Mouse (Mus musculus) forebrain, postnatal 0 days (tissue): Measurements from ENCODE around the gene Pip5kl1. TPM values are rescaled to one million over a fixed set of nuclear protein-coding genes. Genes with fewer than 3 reads are reported as not detected.

Source experiments
- ATAC-seq: fragments of 200-750 bp; cut with Nextera tagmentation; 2 replicates; pipeline ENCODE4 v1.8.0; 2017; ENCODE audit warnings: mild to moderate bottlenecking, moderate library complexity
- DNase-seq: peaks from one replicate; pipeline ENCODE4 v3.0.0-alpha.2; 2015
- H3K27ac ChIP-seq: fragments of 300-500 bp; sonication (generic); 2 replicates; pipeline ENCODE4 v1.5.1; 2014; ENCODE audit warnings: low read depth, mild to moderate bottlenecking, antibody characterized with exemption, low read length, moderate library complexity, mixed read lengths
- H3K27me3 ChIP-seq: fragments of 300-500 bp; sonication (generic); 2 replicates; pipeline ENCODE4 v1.6.1; 2014; ENCODE audit warnings: mild to moderate bottlenecking, low read length, mixed read lengths; ENCODE audit not compliant: insufficient read depth
- H3K36me3 ChIP-seq: fragments of 300-500 bp; sonication (generic); 2 replicates; pipeline ENCODE4 v1.6.1; 2014; ENCODE audit warnings: mild to moderate bottlenecking, moderate library complexity; ENCODE audit not compliant: insufficient read depth
- H3K4me1 ChIP-seq: fragments of 300-500 bp; sonication (generic); 2 replicates; pipeline ENCODE4 v1.6.1; 2014; ENCODE audit warnings: antibody characterized with exemption; ENCODE audit not compliant: insufficient read depth
- H3K4me2 ChIP-seq: fragments of 300-500 bp; sonication (generic); 2 replicates; pipeline ENCODE4 v1.6.1; 2014; ENCODE audit warnings: low read depth, mild to moderate bottlenecking, moderate library complexity
- H3K4me3 ChIP-seq: fragments of 300-500 bp; sonication (generic); 2 replicates; pipeline ENCODE4 v1.5.1; 2014; ENCODE audit warnings: low read depth, low read length, mixed read lengths
- H3K9ac ChIP-seq: fragments of 300-500 bp; sonication (generic); 2 replicates; pipeline ENCODE4 v1.6.1; 2014; ENCODE audit warnings: mild to moderate bottlenecking
- H3K9me3 ChIP-seq: fragments of 300-500 bp; sonication (generic); 2 replicates; pipeline ENCODE4 v1.6.1; 2016; ENCODE audit warnings: low read length
- CTCF ChIP-seq: sonication (generic); IDR thresholded peaks from 2 replicates; pipeline ENCODE4 v1.5.1; 2016; ENCODE audit warnings: antibody characterized with exemption, control low read depth, low read depth
- WGBS: fragments of 180-500 bp; shearing (Covaris S2); extraction: QIAGEN DNeasy Blood & Tissue Kit; methylation state at CpG from one replicate; pipeline ENCODE4 v1.1.7; 2014; 5-methylcytosine and 5-hydroxymethylcytosine counted together
- polyA plus RNA-seq: library from polyadenylated mRNA; unstranded; fragments of >200 nt; fragmentation: Nextera tagmentation; extraction: Ambion mirVana; gene quantifications from 2 replicates; pipeline ENCODE4 v1.2.1, GENCODE M21; 2015
- total RNA-seq: library from RNA; depleted of rRNA; stranded (reverse); fragments of >200 nt; gene quantifications from 2 replicates; pipeline ENCODE4 v1.2.3, GENCODE M21; 2014

The Pip5kl1 gene
- total and polyA plus RNA-seq, 2 experiments from 2014 or later: 8.2 to 11.8 TPM

DNA sequence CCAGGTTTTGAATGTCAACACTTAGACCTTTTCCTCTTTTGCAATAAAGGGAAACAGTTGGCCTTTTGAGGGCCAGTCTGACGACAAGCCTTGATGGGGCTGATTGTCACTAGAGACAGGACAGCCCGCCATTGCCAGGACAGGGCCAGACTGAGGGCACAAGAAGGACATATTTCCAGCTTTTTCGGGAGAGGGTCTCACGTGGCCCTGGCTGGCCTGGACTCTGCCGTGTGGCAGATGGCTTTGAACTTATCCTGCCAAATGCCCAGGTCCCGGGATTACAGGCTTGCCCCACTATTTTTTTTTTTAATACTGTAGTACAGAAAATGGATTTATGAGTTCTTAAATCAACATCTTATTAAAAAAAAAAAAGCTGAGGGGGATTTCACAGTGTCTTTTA lies 16.7 kb downstream of the Pip5kl1 start:
- no peak for TF ChIP-seq CTCF
- Histone ChIP-seq H3K27ac (no peak overlapping the region), H3K27me3 (no peaks in the 10 kb centered on the region), H3K9ac (no peak overlapping the region), H3K36me3 (peaks cover 15% of the 10 kb centered on the region; the same call in 1 of the 2 replicates), H3K4me2 (no peak overlapping the region), H3K4me3 (no peak overlapping the region), H3K4me1 (peaks cover 9% of the 10 kb centered on the region), H3K9me3 (no peaks in the 10 kb centered on the region)
- WGBS: 68% methylated on average over 6 of the region's 6 CpGs
- no peak for DNase-seq
- ATAC-seq: no peak

DNA sequence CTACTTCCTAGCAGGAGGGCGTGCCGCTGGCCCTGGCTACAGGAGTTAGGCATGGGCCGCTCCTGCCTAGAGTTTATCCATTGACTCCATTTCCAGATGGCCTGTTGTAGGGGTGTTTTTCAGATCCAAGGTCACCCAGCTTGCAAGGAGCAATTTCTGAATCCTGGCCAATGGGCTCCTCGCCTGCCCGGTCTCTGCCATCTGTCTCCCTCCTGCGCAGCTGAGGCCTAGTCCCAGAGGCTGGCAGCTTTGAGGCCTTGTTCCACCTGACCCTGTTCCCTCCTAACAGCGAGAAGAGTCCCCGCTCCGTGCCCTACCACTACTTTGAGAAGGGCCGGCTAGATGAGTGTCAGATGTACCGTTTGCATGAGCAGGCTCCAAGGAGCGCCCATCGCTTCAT lies 22.1 kb downstream of the Pip5kl1 start:
- Histone ChIP-seq H3K4me3 (no peak overlapping the region), H3K9ac (no peak overlapping the region), H3K4me2 (no peak overlapping the region), H3K9me3 (no peaks in the 10 kb centered on the region), H3K36me3 (peaks cover 20% of the 10 kb centered on the region), H3K4me1 (no peaks in the 10 kb centered on the region), H3K27me3 (no peaks in the 10 kb centered on the region), H3K27ac (no peak overlapping the region)
- DNase-seq: no peak
- ATAC-seq: no peak
- no peak for TF ChIP-seq CTCF
- WGBS: 67% methylated on average over 13 of the region's 13 CpGs

DNA sequence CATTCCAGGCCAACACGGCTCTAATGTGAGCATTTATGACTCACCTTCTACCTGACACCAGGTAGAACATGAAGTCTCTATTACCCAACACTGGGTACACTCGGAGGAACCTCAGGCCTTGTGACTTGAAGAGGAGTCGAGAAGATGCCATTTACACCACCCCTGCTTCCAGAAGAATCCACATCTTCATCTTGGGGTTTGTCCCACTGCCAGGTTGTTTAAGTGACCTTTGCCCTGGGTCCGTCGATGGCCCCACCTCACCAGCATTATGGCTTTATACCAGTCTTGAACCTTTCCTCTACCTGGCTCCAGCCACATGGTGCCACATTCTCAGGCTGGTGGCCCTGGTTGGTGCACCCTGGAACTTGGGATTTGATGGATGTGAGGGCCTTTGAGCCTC lies 22.7 kb downstream of the Pip5kl1 start:
- 94% methylated on average over 5 of the region's 5 CpGs for WGBS
- H3K27me3 ChIP-seq: no peaks in the 10 kb centered on the region
- H3K4me2 ChIP-seq: no peak overlapping the region
- DNase-seq: no peak
- TF ChIP-seq CTCF: no peak
- no peaks in the 10 kb centered on the region for H3K9me3 ChIP-seq
- H3K27ac ChIP-seq: no peak overlapping the region
- no peaks in the 10 kb centered on the region for H3K4me1 ChIP-seq
- no peak for ATAC-seq
- no peak overlapping the region for H3K9ac ChIP-seq
- no peak overlapping the region for H3K4me3 ChIP-seq
- peaks cover 20% of the 10 kb centered on the region for H3K36me3 ChIP-seq

DNA sequence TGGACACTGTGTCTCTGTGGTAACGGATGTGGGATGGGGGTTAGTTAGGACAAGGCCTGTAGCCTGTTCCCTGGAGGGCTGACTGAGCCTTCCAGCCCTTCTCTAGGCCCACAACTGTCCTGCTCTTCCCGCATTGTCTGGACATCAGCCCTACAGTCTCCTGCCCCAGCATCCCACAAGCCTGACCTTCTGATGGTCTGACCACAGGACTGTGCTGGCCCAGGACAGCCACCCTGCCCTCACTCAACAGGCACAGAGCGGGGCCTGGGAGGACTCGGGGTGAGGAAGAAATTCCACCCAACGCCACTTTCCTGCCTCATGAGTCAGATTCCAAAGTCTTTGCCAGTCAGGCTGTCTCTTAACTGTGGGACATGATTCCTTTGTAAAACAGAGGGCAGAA lies 23.1 kb downstream of the Pip5kl1 start:
- H3K4me1 ChIP-seq: peaks cover 4% of the 10 kb centered on the region; the same call in 1 of the 2 replicates
- no peak for ATAC-seq
- WGBS: 91% methylated on average over 5 of the region's 5 CpGs

DNA sequence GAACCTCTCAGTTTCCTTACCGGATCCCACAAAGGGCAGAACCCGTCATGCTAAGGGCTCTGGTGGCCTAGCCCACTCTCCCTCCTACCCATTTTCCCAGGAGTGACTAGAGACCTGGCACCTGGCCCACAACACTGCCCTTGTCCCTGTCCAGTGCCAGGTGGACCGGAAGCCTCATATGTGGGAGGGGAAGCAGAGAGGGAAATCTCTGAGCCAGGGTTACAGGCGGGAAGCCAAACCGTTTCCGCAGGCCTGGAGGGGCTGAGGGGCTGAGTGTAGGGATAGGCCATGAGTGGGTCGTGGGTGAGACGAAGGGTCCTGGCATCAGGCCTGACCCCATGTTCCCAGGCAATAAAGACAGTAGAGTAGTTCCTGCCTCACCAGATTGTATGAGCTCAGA lies 23.9 kb downstream of the Pip5kl1 start:
- H3K27ac ChIP-seq: no peak overlapping the region
- H3K4me2 ChIP-seq: no peak overlapping the region
- ATAC-seq (no peak), DNase-seq (no peak)
- H3K36me3 ChIP-seq: peaks cover 20% of the 10 kb centered on the region
- no peak for TF ChIP-seq CTCF
- no peak overlapping the region for H3K4me3 ChIP-seq
- H3K9me3 ChIP-seq: no peaks in the 10 kb centered on the region
- 72% methylated on average over 8 of the region's 8 CpGs for WGBS
- H3K4me1 ChIP-seq: peaks cover 4% of the 10 kb centered on the region; the same call in 1 of the 2 replicates
- H3K9ac ChIP-seq: no peak overlapping the region
- H3K27me3 ChIP-seq: no peaks in the 10 kb centered on the region

More for the DNA sequence above, 23.1 kb downstream of the Pip5kl1 start:
- Histone ChIP-seq H3K9me3 (no peaks in the 10 kb centered on the region), H3K4me3 (no peak overlapping the region), H3K36me3 (peaks cover 20% of the 10 kb centered on the region), H3K27ac (no peak overlapping the region), H3K27me3 (no peaks in the 10 kb centered on the region), H3K9ac (no peak overlapping the region), H3K4me2 (no peak overlapping the region)
- DNase-seq: no peak
- TF ChIP-seq CTCF: no peak

DNA sequence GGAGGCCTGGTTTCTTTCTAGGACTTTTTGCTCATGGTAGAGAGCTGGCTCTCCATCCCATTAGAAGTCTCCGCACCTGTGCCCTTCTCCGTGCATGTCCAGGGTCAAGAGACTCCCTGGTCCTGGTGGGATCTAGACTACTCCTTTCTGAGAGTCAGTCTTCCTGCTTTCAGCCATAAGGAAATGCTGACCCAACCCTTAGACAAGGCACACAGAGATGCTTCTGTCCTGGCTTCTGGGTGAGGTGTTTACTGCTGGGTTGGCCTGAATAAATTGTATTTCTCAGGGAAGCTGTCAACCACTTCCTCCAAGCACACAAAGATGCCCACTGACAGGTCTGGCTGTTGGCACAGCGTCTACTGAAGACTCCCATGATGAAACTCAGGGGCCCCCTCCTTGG lies 24.8 kb downstream of the Pip5kl1 start, which contains the start of gene St6galnac6:
Gene St6galnac6 (plus strand): TSS at position 301 of the 400 bp plus-strand sequence.
- ATAC-seq (no peak), DNase-seq (no peak)

DNA sequence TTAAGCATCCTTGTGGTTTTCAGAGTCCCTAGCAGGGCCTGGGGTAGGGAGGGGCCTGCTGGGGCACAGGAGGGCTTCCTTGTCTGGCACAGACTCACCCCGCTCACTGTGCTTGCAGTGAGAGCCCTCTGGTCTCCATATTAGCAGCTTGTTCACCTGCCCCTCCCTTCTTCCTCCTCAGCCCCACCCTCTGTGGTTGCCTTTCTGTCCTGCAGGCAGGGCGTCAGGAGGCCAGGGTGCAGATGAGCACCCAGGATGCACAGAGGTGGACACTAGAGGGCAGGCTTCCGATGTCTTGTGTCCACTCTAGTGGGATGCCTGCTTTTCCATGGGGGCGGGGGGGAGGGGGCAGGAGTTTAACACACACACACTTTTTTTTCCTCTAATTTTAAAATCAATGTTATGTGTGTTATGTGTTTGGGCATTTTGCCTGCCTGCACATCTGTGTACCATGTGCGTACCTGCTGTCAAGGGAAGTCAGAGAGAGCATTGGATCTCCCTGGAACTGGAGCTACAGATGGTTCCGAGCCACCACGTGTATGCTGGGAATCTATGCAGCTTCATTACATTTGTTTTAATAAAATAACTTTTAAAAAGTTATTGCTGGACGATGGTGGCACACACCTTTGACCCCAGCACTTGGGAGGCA lies 26.9 kb downstream of the Pip5kl1 start:
- DNase-seq (no peak), ATAC-seq (no peak)
- Histone ChIP-seq H3K36me3 (peaks cover 5% of the 10 kb centered on the region; the same call in 1 of the 2 replicates), H3K4me3 (no peak overlapping the region), H3K27ac (no peak overlapping the region), H3K9me3 (no peaks in the 10 kb centered on the region), H3K27me3 (no peaks in the 10 kb centered on the region), H3K4me2 (no peak overlapping the region), H3K4me1 (peaks cover 4% of the 10 kb centered on the region; the same call in 1 of the 2 replicates), H3K9ac (no peak overlapping the region)
- WGBS: 44% methylated on average over 8 of the region's 8 CpGs
- peak; percentile 41 for TF ChIP-seq CTCF

More for the DNA sequence above, 24.8 kb downstream of the Pip5kl1 start, which contains the start of gene St6galnac6:
- no peak within 1 kb of the TSS for H3K4me2 ChIP-seq
- no peak within 1 kb of the TSS for H3K4me3 ChIP-seq
- peaks cover 4% of the 10 kb centered on the region; the same call in 1 of the 2 replicates for H3K4me1 ChIP-seq
- H3K27me3 ChIP-seq: no peaks in the 10 kb centered on the region
- H3K36me3 ChIP-seq: peaks cover 14% of the 10 kb centered on the region
- H3K9me3 ChIP-seq: no peaks in the 10 kb centered on the region
- no peak for TF ChIP-seq CTCF
- 89% methylated on average over 3 of the region's 3 CpGs for WGBS
- no peak within 1 kb of the TSS for H3K9ac ChIP-seq
- no peak within 1 kb of the TSS for H3K27ac ChIP-seq
